Mouse (Mus musculus): ENCODE measurements around the gene Nup93.

GRCm38 (mm10) chr8:94317249-94317648, 102.9 kb downstream of the Nup93 start:
- TF ChIP-seq POLR2A (IDR thresholded peaks at IDR 0.05; ENCODE audit: control insufficient read depth, extremely low read depth, insufficient read depth, low read length, poor library complexity) (no peak), CTCF (IDR thresholded peaks at IDR 0.05; ENCODE audit: borderline replicate concordance, control insufficient read depth, extremely low read depth, insufficient read depth, low read length, poor library complexity) (no peak)

Measured in thymus, adult 2 months (tissue).